Mouse (Mus musculus) testis, postnatal 10 days (tissue): ENCODE results near the gene Eml3.

Source experiments
- DNase-seq: peaks from one replicate; pipeline ENCODE4 v3.0.0; 2021; ENCODE audit warnings: low spot score

The Eml3 gene

DNA sequence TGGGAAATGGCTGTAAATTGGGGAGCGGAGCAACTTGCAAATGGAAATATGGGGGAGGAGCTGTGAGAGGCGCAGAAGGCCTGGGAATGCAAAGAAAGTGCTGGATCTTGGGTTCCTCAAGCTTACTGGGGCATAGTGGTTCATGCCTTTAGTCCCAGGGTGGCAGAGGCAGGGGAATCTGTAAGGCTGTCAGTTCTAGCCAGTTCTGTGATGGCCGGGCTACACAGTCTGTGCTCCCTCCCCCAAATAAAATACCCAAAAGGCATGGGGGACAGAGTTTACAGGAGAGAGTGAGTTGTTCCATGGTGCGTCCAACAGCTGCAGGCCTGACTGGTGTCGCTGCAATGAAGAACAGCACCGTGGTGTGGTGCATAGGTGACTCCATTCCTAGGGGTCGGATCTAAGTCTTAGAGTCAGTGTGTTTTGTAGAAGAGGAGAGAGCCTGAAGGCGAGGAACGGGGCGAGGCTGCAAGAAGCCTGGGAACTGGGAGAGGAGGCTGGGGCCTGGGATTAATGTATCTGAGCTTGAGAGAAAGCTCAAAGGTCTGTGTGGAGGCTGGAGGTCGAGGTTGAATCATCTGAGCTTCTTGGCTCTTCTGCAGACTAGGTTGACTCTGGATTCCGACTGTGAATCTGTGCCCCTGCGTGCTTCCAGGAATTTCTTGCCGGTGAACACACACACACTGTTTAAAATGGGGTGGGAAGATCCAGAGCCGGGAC is 59.2 kb downstream of the Eml3 start:
- no peak for DNase-seq

DNA sequence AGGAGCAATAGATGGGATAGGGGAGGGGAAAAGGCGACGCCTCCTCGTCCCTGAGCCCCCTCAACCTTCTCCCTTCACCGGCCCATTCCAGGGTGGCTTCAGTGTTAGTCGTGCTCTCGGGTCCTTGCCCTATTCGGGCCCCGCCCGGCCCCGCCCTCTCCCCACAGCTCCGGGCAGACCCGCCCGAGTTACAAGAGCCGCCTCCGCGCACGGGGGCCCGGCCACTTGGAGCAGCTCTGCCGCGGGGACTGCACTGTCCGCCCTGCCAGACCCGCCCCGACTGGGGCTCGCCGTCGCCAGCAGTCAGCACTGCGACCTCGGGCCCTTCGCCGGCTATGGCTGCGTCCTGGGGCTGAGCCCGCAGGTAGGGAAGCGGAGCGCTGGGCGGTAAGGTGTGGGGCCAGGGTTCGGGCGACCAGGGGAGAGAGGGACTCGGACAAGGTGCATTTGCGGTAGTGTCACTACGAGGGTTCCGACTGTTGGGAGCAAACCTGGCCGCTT is 59.8 kb downstream of the Eml3 start, which contains the start of gene Ahnak:
TSS of gene Ahnak (plus strand) at position 219 of the 501 bp plus-strand sequence.
- DNase-seq = peak; percentile 82

DNA sequence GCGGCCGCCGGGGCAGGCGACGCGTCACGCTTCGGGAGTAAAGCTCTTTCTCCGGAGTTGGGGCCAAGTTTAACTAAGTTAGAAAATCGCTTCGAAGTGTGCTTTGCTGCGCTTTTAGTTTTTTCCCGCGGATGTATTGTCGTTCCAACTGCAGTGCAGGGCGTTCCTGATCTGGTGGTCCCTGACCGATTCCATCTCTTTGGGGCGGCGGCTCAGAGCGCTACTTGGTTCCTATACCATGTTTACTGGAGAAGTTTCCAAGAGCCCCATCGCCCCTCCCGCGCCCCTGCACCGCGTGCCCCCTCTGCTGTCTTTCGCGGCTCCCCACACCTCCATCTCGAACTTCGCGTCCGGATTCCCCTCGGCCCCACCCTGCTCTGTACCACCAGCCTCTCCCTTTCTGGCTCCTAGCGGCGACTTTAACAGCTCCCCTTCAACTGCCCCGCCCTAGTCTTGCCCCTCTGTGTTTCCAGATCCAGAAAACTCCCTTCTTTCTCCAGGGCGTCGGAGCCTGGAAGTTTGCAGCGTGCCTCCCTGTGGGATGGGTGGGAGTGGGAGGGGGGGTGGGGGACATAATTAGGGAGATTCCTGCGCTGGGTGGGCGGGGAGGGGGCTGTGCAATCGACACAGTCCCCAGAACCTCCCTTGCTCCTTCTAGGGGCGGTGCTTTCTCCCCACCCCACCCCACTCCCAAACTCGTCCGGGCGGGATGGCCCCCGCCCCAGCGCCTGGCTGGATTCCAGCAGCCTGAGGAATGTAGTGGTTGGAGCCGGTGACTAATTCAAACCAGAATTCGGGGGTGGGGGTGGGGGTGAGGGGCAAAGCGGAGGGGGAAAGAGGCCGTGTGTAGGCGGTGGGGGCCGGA is 60.4 kb downstream of the Eml3 start:
- DNase-seq = peak; percentile 91

DNA sequence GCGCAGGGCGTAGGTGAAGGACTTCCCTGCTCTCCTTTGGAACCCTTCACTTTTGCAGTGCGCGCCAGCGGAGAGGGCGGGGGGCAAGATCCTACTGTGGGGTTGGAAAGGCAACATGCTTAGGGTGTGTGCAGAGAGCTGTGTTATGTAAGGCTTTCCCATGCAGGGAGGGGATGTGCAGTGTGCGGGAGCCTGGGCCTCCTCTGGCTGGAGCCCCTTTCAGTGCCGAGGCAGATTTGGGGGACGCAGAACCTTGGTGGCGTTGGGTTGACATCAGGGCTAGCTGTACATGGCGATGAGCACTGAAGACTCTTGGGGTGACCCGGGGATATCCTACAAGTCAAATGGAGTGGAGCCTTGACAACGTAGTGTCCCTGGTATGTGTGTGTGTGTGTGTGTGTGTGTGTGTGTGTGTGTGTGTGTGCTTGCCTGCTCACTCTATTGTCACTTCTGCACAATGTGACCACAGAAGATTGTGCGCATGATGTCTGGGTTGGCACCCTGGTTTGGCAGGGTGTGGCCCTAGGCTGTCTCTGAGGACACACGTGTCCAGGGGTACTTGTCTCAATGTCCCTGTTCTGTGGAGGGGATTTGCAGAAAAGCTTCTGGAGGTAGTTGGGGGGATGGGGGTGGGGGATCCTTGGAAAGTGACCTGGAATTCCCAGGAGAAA is 61.2 kb downstream of the Eml3 start:
- DNase-seq = no peak
